19 mouse cellular contexts compared by ENCODE assay signal in genomic region chr17:31339769-31340168, GRCm38 (mm10).
"Had no signal": no experiment of that assay in that cellular context is flagged by ENCODE, and none has a peak within 500 bp of the region (broad histone marks: within the 10 kb centered on the region; RNA-seq: fewer than 3 reads in every experiment).

No protein-coding gene starts in this region.

- H3K9me3 ChIP-seq: midbrain, embryonic 10.5 days; midbrain, embryonic 12.5 days; neural tube, embryonic 13.5 days; neural tube, embryonic 15.5 days had no signal

- H3K27ac ChIP-seq: liver, embryonic 14.5 days; midbrain, embryonic 10.5 days; midbrain, embryonic 12.5 days; neural tube, embryonic 13.5 days; neural tube, embryonic 15.5 days had no signal

- DNase-seq: lung, adult 18-20 months; lung, embryonic 14.5 days; lung, postnatal 10 days; lung, postnatal 4 days; midbrain, embryonic 14.5 days; retina, postnatal 1 day; right cerebral cortex, adult 18-20 months; right cerebral cortex, postnatal 25 days; right cerebral cortex, postnatal 4 days; spleen, adult 18-20 months; thymus, adult 18-20 months; thymus, postnatal 14 days; thymus, postnatal 36 days had no signal

- H3K4me3 ChIP-seq: midbrain, embryonic 10.5 days; midbrain, embryonic 12.5 days; myocyte; neural tube, embryonic 13.5 days; neural tube, embryonic 15.5 days had no signal

- H3K27me3 ChIP-seq: midbrain, embryonic 12.5 days; neural tube, embryonic 13.5 days; neural tube, embryonic 15.5 days had no signal

- H3K36me3 ChIP-seq: midbrain, embryonic 10.5 days; midbrain, embryonic 12.5 days; neural tube, embryonic 15.5 days had no signal
